Mouse (Mus musculus) E14TG2a.4 (cell line): ENCODE data around the gene Mctp1.

Source experiments
- H3K27me3 ChIP-seq: 2 replicates; pipeline ENCODE4 v1.6.1; 2014; ENCODE audit warnings: low read length, control low read depth; ENCODE audit not compliant: insufficient read depth
- H3K36me3 ChIP-seq: 2 replicates; pipeline ENCODE4 v1.6.1; 2014; ENCODE audit warnings: low read length, control low read depth; ENCODE audit not compliant: insufficient read depth
- H3K4me1 ChIP-seq: replicated peaks from 2 replicates; pipeline ENCODE4 v1.6.1; 2014; ENCODE audit warnings: low read depth, low read length, control low read depth
- H3K4me3 ChIP-seq: replicated peaks from 2 replicates; pipeline ENCODE4 v1.5.1; 2014; ENCODE audit warnings: mild to moderate bottlenecking, low read length
- H3K9me3 ChIP-seq: 2 replicates; pipeline ENCODE4 v1.6.1; 2014; ENCODE audit warnings: low read length, control low read depth
- CTCF ChIP-seq: conservative IDR thresholded peaks from 2 replicates; pipeline ENCODE4 v1.5.1; 2014; ENCODE audit warnings: low read length
- NANOG ChIP-seq: IDR thresholded peaks from 2 replicates; pipeline ENCODE4 v1.6.1; 2014; ENCODE audit warnings: borderline replicate concordance, low read length, mixed read lengths
- POU5F1 ChIP-seq: IDR thresholded peaks from 2 replicates; pipeline ENCODE4 v1.6.1; 2014; ENCODE audit warnings: low read length, borderline replicate concordance

The Mctp1 gene

DNA sequence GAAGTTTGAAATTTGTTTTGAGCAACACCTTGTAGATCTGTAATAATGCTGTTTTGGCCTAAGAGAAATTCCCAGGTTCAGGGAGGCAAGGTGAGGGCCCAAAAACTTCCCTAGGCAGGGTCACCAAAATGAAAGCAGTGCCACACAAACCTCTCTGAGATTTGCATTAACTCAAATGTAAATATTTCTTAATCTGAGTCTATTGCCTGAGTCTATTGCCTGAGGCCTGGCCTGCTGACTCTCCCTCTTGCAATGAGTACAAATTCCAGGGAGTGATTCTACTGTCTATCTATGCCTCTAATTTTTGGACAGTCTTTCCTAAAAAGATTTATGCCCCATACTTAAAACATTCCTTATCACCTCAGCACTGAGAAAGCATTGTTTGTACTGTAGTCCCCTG is 143.0 kb downstream of the Mctp1 start:
- TF ChIP-seq NANOG (no peak), CTCF (no peak), POU5F1 (no peak)
- Histone ChIP-seq H3K4me1 (0 out of 2 replicates have a peak, but pooled peaks cover 2% of the 10 kb centered on the region), H3K27me3 (no peaks in the 10 kb centered on the region), H3K36me3 (peaks cover 11% of the 10 kb centered on the region), H3K4me3 (no peak overlapping the region), H3K9me3 (peaks cover 48% of the 10 kb centered on the region)

- H3K4me1 ChIP-seq = 0 out of 2 replicates have a peak, but pooled peaks cover 2% of the 10 kb centered on the region
- no peaks in the 10 kb centered on the region for H3K27me3 ChIP-seq
- TF ChIP-seq CTCF (no peak), NANOG (no peak), POU5F1 (no peak)
- no peak overlapping the region for H3K4me3 ChIP-seq
- peaks cover 11% of the 10 kb centered on the region for H3K36me3 ChIP-seq
- peaks cover 43% of the 10 kb centered on the region for H3K9me3 ChIP-seq
Observed at GRCm38 (mm10) chr13:76527751-76528150, 143.4 kb downstream of the Mctp1 start.

GRCm38 (mm10) chr13:76529915-76530314 is 145.6 kb downstream of the Mctp1 start:
- Histone ChIP-seq H3K27me3 (no peaks in the 10 kb centered on the region), H3K9me3 (peaks cover 35% of the 10 kb centered on the region), H3K4me1 (0 out of 2 replicates have a peak, but pooled peaks cover 2% of the 10 kb centered on the region), H3K36me3 (peaks cover 11% of the 10 kb centered on the region), H3K4me3 (no peak overlapping the region)
- no peak for TF ChIP-seq POU5F1
- no peak for TF ChIP-seq CTCF
- TF ChIP-seq NANOG = no peak

- Histone ChIP-seq H3K36me3 (peaks cover 11% of the 10 kb centered on the region), H3K4me3 (no peak overlapping the region), H3K4me1 (0 out of 2 replicates have a peak, but pooled peaks cover 2% of the 10 kb centered on the region), H3K27me3 (no peaks in the 10 kb centered on the region), H3K9me3 (peaks cover 24% of the 10 kb centered on the region)
- no peak for TF ChIP-seq NANOG
Observed at GRCm38 (mm10) chr13:76530867-76531504, 146.7 kb downstream of the Mctp1 start.

DNA sequence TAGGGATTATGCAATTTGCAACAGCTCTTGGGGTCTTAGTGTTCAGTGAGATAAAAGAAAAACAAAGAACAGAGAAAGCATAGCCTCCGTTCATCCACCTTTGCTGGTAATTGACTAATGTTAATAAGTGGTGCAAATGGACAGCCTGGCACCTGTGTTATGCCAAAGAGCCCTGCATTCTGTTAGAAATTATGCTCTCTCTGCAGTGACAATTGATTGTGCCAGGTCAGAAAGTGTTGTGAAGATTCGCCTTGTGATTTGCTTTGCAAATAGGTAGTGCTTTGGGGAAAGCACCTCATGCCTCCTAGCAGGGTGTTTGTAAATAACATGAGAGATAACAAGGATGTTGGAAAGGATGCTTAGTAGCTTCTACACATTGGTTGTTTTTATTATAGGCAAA is 163.5 kb downstream of the Mctp1 start:
- no peaks in the 10 kb centered on the region for H3K36me3 ChIP-seq
- TF ChIP-seq CTCF = no peak
- TF ChIP-seq POU5F1 = no peak
- no peak for TF ChIP-seq NANOG
- no peak overlapping the region for H3K4me3 ChIP-seq
- H3K4me1 ChIP-seq = no peaks in the 10 kb centered on the region
- no peaks in the 10 kb centered on the region for H3K27me3 ChIP-seq
- no peaks in the 10 kb centered on the region for H3K9me3 ChIP-seq

- Histone ChIP-seq H3K4me3 (no peak overlapping the region), H3K27me3 (no peaks in the 10 kb centered on the region), H3K9me3 (no peaks in the 10 kb centered on the region), H3K36me3 (no peaks in the 10 kb centered on the region), H3K4me1 (no peaks in the 10 kb centered on the region)
- TF ChIP-seq CTCF (no peak), POU5F1 (no peak), NANOG (no peak)
Observed at GRCm38 (mm10) chr13:76560918-76561317, 176.6 kb downstream of the Mctp1 start.

DNA sequence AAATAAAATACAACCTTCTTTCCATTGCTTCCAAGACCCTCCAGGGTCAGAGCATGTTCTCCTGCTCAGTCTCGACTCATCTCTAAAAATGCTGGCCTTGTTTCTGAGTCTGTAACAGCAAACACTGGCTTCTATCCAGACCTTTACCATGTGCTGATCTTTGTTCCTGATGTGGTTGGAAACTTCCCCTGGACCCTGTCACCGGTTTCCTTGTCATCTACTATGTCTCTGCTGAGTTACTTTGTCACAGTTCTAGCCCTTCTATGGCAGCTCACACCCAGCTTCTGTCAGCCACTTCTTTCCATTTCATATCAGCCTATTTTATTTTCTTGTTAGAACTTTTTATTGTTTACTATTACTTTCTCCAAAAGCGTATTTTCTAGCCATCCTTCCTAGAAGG is 177.3 kb downstream of the Mctp1 start:
- TF ChIP-seq CTCF = no peak
- TF ChIP-seq POU5F1 = no peak
- TF ChIP-seq NANOG = no peak
- H3K36me3 ChIP-seq = no peaks in the 10 kb centered on the region
- H3K9me3 ChIP-seq = no peaks in the 10 kb centered on the region
- H3K4me3 ChIP-seq = no peak overlapping the region
- no peaks in the 10 kb centered on the region for H3K4me1 ChIP-seq
- H3K27me3 ChIP-seq = no peaks in the 10 kb centered on the region

- H3K36me3 ChIP-seq = no peaks in the 10 kb centered on the region
- no peak for TF ChIP-seq CTCF
- no peak for TF ChIP-seq POU5F1
- TF ChIP-seq NANOG = no peak
- no peak overlapping the region for H3K4me3 ChIP-seq
Observed at GRCm38 (mm10) chr13:76564061-76564460, 179.7 kb downstream of the Mctp1 start.

DNA sequence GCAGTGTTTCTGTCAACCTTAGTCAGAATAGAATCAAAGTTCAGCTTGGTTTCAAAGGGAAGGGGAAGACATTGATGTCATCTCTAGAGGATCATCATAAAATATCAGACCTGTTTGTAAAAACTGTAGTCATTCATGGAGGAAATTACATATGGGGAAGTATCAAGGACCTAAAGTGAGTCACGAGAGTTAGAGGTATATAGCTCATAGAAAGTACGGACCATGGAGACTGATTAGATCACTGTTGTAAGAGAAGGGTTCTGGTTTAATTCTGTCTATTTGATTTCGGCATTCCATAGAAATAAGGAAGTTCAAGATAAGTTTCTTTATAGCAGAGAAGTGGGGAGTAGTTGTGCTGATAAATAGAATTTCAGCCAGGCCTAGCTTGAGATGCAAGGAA is 181.7 kb downstream of the Mctp1 start:
- Histone ChIP-seq H3K36me3 (no peaks in the 10 kb centered on the region), H3K4me3 (no peak overlapping the region), H3K27me3 (no peaks in the 10 kb centered on the region), H3K9me3 (no peaks in the 10 kb centered on the region), H3K4me1 (no peaks in the 10 kb centered on the region)
- TF ChIP-seq POU5F1 (no peak), NANOG (no peak), CTCF (no peak)

More at GRCm38 (mm10) chr13:76564061-76564460, 179.7 kb downstream of the Mctp1 start:
- H3K9me3 ChIP-seq = no peaks in the 10 kb centered on the region
- no peaks in the 10 kb centered on the region for H3K4me1 ChIP-seq
- H3K27me3 ChIP-seq = no peaks in the 10 kb centered on the region
